8 mouse cellular contexts compared by ENCODE assay signal in genomic region chrX:11632011-11632410, GRCm38 (mm10).
A peak's percentile ranks its signal among the peaks of the same experiment; 100 is the strongest.
DNase-seq lines count a peak whose midpoint lies in the region; ATAC-seq and TF ChIP-seq lines count a peak whose summit lies in the region.

No protein-coding gene starts in this region.

- 4% methylated on average over 14 of the region's 14 CpGs for WGBS in thymus, adult 2 months
- 16% methylated on average over 14 of the region's 14 CpGs for WGBS in liver, postnatal 0 days (ENCODE audit: insufficient replicate concordance)

- peaks cover 11% of the 10 kb centered on the region for H3K4me1 ChIP-seq in thymus, adult 2 months (replicated peaks; ENCODE audit: control insufficient read depth, insufficient read depth, low read length)
- no peaks in the 10 kb centered on the region for H3K4me1 ChIP-seq in liver, postnatal 0 days (ENCODE audit: insufficient read depth)

- no peak for ATAC-seq in liver, postnatal 0 days
- ATAC-seq in megakaryocyte progenitor cell, adult 5-6 weeks (replicated peaks; ENCODE audit: poor library complexity): no peak

- H3K9me3 ChIP-seq in liver, postnatal 0 days (ENCODE audit: low read length): no peaks in the 10 kb centered on the region

- peak; percentile 20 for DNase-seq in embryo, embryonic 10 days (ENCODE audit: low spot score)
- DNase-seq in embryo, embryonic 9.5 days (ENCODE audit: extremely low spot score): no peak
- DNase-seq in thymus, adult 2 months: no peak
- no peak for DNase-seq in thymus, adult 18-20 months
- DNase-seq in liver, postnatal 0 days: no peak
- no peak for DNase-seq in gastrocnemius, adult 8-10 months (ENCODE audit: low spot score in 2 of 2)
- DNase-seq in gastrocnemius, postnatal 36 days: no peak

- H3K27ac ChIP-seq in thymus, adult 2 months (ENCODE audit: control insufficient read depth, insufficient read depth, low read length): no peak overlapping the region
- no peak overlapping the region for H3K27ac ChIP-seq in liver, postnatal 0 days (ENCODE audit: low read depth)

- no peaks in the 10 kb centered on the region for H3K36me3 ChIP-seq in thymus, adult 2 months (ENCODE audit: control insufficient read depth, insufficient read depth, low read length)
- H3K36me3 ChIP-seq in liver, postnatal 0 days (replicated peaks; ENCODE audit: insufficient read depth, low read length): no peaks in the 10 kb centered on the region

- H3K27me3 ChIP-seq in thymus, adult 2 months (ENCODE audit: control insufficient read depth, insufficient read depth, low read length): no peaks in the 10 kb centered on the region
- H3K27me3 ChIP-seq in liver, postnatal 0 days (ENCODE audit: insufficient read depth, low read length): no peaks in the 10 kb centered on the region

- intact Hi-C loops in gastrocnemius, postnatal 36 days (cut with DNase I): loop anchor here (5.0 to 10.0 kb wide), 3 partner anchors 175 to 503 kb away; no protein-coding TSS in a partner anchor

- peak overlapping the region; percentile 51 for H3K4me3 ChIP-seq in thymus, adult 2 months (ENCODE audit: control insufficient read depth, insufficient read depth, low read length)
- no peak overlapping the region for H3K4me3 ChIP-seq in liver, postnatal 0 days (ENCODE audit: low read depth, low read length)

- peak overlapping the region; percentile 59 for H3K4me2 ChIP-seq in liver, postnatal 0 days (ENCODE audit: low read depth, low read length)

- TF ChIP-seq POLR2A in thymus, adult 2 months (IDR thresholded peaks at IDR 0.05; ENCODE audit: control insufficient read depth, extremely low read depth, insufficient read depth, low read length, poor library complexity): no peak

- H3K9ac ChIP-seq in liver, postnatal 0 days (replicated peaks): no peak overlapping the region

- no peak for TF ChIP-seq EP300 in liver, postnatal 0 days (IDR thresholded peaks at IDR 0.05; ENCODE audit: low read depth)

- no peak for TF ChIP-seq CTCF in thymus, adult 2 months (IDR thresholded peaks at IDR 0.05; ENCODE audit: borderline replicate concordance, control insufficient read depth, extremely low read depth, insufficient read depth, low read length, poor library complexity)
- no peak for TF ChIP-seq CTCF in liver, postnatal 0 days (IDR thresholded peaks at IDR 0.05; ENCODE audit: low read depth)
